Mouse (Mus musculus) kidney, adult 8-10 months (tissue): ENCODE results near the gene Tpo.

ENCODE experiments used
- DNase-seq, 2 experiments: peaks; one replicate each; pipeline ENCODE4 v3.0.0; 2022

Tpo gene

GRCm38 (mm10) chr12:30015501-30015900, 116.9 kb downstream of the Tpo start:
- no peak for DNase-seq

DNA sequence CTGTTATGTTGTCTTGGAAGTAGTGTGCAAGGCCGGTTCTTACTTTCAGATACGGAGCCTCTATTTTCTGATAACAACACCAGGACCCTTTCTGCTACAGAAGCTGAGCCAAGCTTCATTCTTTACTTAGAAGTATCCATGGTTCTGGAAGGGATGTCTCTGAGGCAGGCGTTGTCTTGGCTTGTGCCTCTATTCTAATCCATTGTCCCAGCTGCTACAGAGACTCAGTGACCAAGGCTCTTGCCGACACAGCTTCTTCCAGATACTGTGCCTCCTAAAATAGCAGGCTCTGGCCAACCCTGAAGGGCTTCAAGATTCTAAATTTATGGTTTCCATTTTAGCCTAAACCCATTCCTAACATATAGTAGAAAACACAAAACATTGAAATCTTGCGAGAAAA, 123.7 kb downstream of the Tpo start:
- no peak for DNase-seq

- DNase-seq: peak in 1 of 2 experiments; percentile 27
These were observed 125.8 kb downstream of the Tpo start for GRCm38 (mm10) chr12:30006586-30006985.
